8 mouse cellular contexts compared by ENCODE assay signal in the genomic region with DNA sequence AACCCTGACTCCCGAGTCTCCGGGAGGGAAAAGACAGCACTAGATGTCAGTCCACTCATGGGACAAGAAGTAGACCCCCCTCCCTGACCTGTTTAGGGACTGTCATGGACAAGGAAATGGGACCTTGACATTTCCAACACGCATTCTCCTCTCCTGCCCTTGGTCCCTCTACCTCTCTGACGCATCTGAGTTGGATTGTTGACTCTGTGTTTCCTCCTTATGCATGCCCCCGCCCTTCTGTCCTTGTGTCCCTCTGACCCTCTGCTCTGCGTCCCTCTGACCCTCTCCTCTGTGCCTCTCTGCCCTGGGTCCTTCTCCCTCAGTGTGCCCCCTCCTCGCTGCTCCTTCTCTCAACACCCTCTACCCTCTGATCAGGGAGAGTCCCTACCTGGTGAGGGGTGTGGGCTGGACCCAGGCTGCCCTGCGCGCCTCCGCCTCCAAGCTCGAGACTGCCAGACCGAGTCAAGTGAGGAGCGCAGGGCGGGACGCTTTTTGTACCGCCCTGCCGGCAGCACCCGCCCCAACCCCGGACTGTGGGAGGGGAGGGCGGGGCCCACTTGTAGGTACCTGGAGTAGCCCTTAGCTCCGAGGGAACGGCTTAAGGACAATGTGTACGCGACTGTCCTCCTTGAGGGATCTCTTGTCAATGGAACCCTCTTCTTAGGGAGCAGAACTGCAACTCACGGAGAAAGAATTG. TPM values are rescaled to one million over a fixed set of nuclear protein-coding genes. Genes with fewer than 3 reads are reported as not detected.
DNase-seq lines count a peak whose midpoint lies in the region; ATAC-seq and TF ChIP-seq lines count a peak whose summit lies in the region.

No protein-coding gene starts in this region.

- DNase-seq in adrenal gland, postnatal 36 days: peak; percentile 83 to 87
- DNase-seq in forebrain, postnatal 0 days: no peak
- peak; percentile 51 for DNase-seq in neural tube, embryonic 11.5 days (ENCODE audit: low spot score)

- no peaks in the 10 kb centered on the region for H3K27me3 ChIP-seq in ES-Bruce4 (ENCODE audit: control insufficient read depth, insufficient read depth, low read length, poor library complexity, severe bottlenecking)
- H3K27me3 ChIP-seq in forebrain, postnatal 0 days (ENCODE audit: insufficient read depth, low read length): peaks cover 16% of the 10 kb centered on the region
- H3K27me3 ChIP-seq in hindbrain, embryonic 15.5 days: peaks cover 27% of the 10 kb centered on the region
- H3K27me3 ChIP-seq in liver, embryonic 12.5 days (replicated peaks): peaks cover 79% of the 10 kb centered on the region
- H3K27me3 ChIP-seq in neural tube, embryonic 11.5 days (ENCODE audit: control insufficient read depth, insufficient read depth, low read length): peaks cover 14% of the 10 kb centered on the region; the same call in 1 of the 2 replicates

- H3K4me2 ChIP-seq in forebrain, postnatal 0 days (ENCODE audit: low read depth): 0 out of 2 replicates have a peak overlapping the region, but pooled peaks have one; percentile 2
- peak overlapping the region; percentile 44 for H3K4me2 ChIP-seq in hindbrain, embryonic 15.5 days
- H3K4me2 ChIP-seq in liver, embryonic 12.5 days: peak overlapping the region; percentile 69
- peak overlapping the region; percentile 31 for H3K4me2 ChIP-seq in neural tube, embryonic 11.5 days (ENCODE audit: low read depth)

- peak overlapping the region; percentile 37; the same call in 1 of the 2 replicates for H3K27ac ChIP-seq in ES-Bruce4 (ENCODE audit: insufficient read depth, low read length)
- H3K27ac ChIP-seq in forebrain, postnatal 0 days (ENCODE audit: low read depth, low read length): no peak overlapping the region
- no peak overlapping the region for H3K27ac ChIP-seq in hindbrain, embryonic 15.5 days (replicated peaks)
- H3K27ac ChIP-seq in liver, embryonic 12.5 days: peak overlapping the region; percentile 78
- no peak overlapping the region for H3K27ac ChIP-seq in neural tube, embryonic 11.5 days (ENCODE audit: low read depth, low read length)

- no peaks in the 10 kb centered on the region for H3K9me3 ChIP-seq in ES-Bruce4 (replicated peaks; ENCODE audit: control insufficient read depth, insufficient read depth, low read length, poor library complexity, severe bottlenecking)
- no peaks in the 10 kb centered on the region for H3K9me3 ChIP-seq in forebrain, postnatal 0 days (ENCODE audit: low read length)
- H3K9me3 ChIP-seq in hindbrain, embryonic 15.5 days: no peaks in the 10 kb centered on the region
- H3K9me3 ChIP-seq in liver, embryonic 12.5 days (replicated peaks): no peaks in the 10 kb centered on the region
- no peaks in the 10 kb centered on the region for H3K9me3 ChIP-seq in neural tube, embryonic 11.5 days (ENCODE audit: control insufficient read depth, low read length)

- H3K4me3 ChIP-seq in ES-Bruce4 (ENCODE audit: low read depth, low read length): peak overlapping the region; percentile 47
- H3K4me3 ChIP-seq in forebrain, postnatal 0 days (ENCODE audit: low read depth, low read length): no peak overlapping the region
- peak overlapping the region; percentile 9 for H3K4me3 ChIP-seq in hindbrain, embryonic 15.5 days
- H3K4me3 ChIP-seq in liver, embryonic 12.5 days: peak overlapping the region; percentile 55
- no peak overlapping the region for H3K4me3 ChIP-seq in neural tube, embryonic 11.5 days (ENCODE audit: low read depth, low read length)

- H3K9ac ChIP-seq in ES-Bruce4 (ENCODE audit: low read depth, poor library complexity, severe bottlenecking): no peak overlapping the region
- H3K9ac ChIP-seq in forebrain, postnatal 0 days: no peak overlapping the region
- H3K9ac ChIP-seq in hindbrain, embryonic 15.5 days: 0 out of 2 replicates have a peak overlapping the region, but pooled peaks have one; percentile 16
- H3K9ac ChIP-seq in liver, embryonic 12.5 days: peak overlapping the region; percentile 59
- no peak overlapping the region for H3K9ac ChIP-seq in neural tube, embryonic 11.5 days (ENCODE audit: low read length)

- H3K4me1 ChIP-seq in ES-Bruce4 (ENCODE audit: control insufficient read depth, insufficient read depth, low read length): peaks cover 11% of the 10 kb centered on the region
- H3K4me1 ChIP-seq in forebrain, postnatal 0 days (ENCODE audit: insufficient read depth): no peaks in the 10 kb centered on the region
- peaks cover 13% of the 10 kb centered on the region for H3K4me1 ChIP-seq in hindbrain, embryonic 15.5 days (replicated peaks)
- peaks cover 58% of the 10 kb centered on the region for H3K4me1 ChIP-seq in liver, embryonic 12.5 days
- H3K4me1 ChIP-seq in neural tube, embryonic 11.5 days (ENCODE audit: control insufficient read depth, insufficient read depth, low read length): peaks cover 11% of the 10 kb centered on the region; the same call in 1 of the 2 replicates

- ATAC-seq in forebrain, postnatal 0 days: no peak
- ATAC-seq in hindbrain, embryonic 15.5 days (ENCODE audit: low FRiP score, low read depth): 0 out of 2 replicates have a peak, but pooled peaks have one; percentile 15
- ATAC-seq in liver, embryonic 12.5 days: peak; percentile 82
- no peak for ATAC-seq in neural tube, embryonic 11.5 days (ENCODE audit: insufficient read depth, low FRiP score, low TSS enrichment)
- ATAC-seq in cerebellum, adult (ENCODE audit: insufficient number of reproducible peaks, low FRiP score, low TSS enrichment): no peak
- no peak for ATAC-seq in frontal cortex, adult (ENCODE audit: low TSS enrichment)

- H3K36me3 ChIP-seq in ES-Bruce4 (ENCODE audit: control insufficient read depth, insufficient read depth, low read length, poor library complexity, severe bottlenecking): no peaks in the 10 kb centered on the region
- H3K36me3 ChIP-seq in forebrain, postnatal 0 days (ENCODE audit: insufficient read depth): no peaks in the 10 kb centered on the region
- H3K36me3 ChIP-seq in hindbrain, embryonic 15.5 days: no peaks in the 10 kb centered on the region
- H3K36me3 ChIP-seq in liver, embryonic 12.5 days: peaks cover 10% of the 10 kb centered on the region; the same call in 1 of the 2 replicates
- no peaks in the 10 kb centered on the region for H3K36me3 ChIP-seq in neural tube, embryonic 11.5 days (ENCODE audit: control insufficient read depth, insufficient read depth, low read length)

- peak; percentile 29; the same call in 1 of the 2 replicates for TF ChIP-seq EP300 in ES-Bruce4 (IDR thresholded peaks at IDR 0.05; ENCODE audit: insufficient read depth, low read depth, low read length)

- no peak for TF ChIP-seq POLR2A in ES-Bruce4 (IDR thresholded peaks at IDR 0.05; ENCODE audit: insufficient read depth, low read length)

- WGBS in forebrain, postnatal 0 days: 6% methylated on average over 25 of the region's 25 CpGs
- 7% methylated on average over 25 of the region's 25 CpGs for WGBS in hindbrain, embryonic 15.5 days
- WGBS in liver, embryonic 12.5 days (ENCODE audit: insufficient replicate concordance): 4% methylated on average over 25 of the region's 25 CpGs
- 2% methylated on average over 25 of the region's 25 CpGs for WGBS in neural tube, embryonic 11.5 days

- TF ChIP-seq CTCF in ES-Bruce4 (IDR thresholded peaks at IDR 0.05; ENCODE audit: low read depth, low read length): no peak
- TF ChIP-seq CTCF in forebrain, postnatal 0 days (IDR thresholded peaks at IDR 0.05; ENCODE audit: low read depth): no peak

RNA-seq across cellular contexts. Expression of gene Tinagl1, which starts 0.4 kb away (rescaled TPM):
- 35.2 and 35.4 TPM in 2 replicates for polyA plus RNA-seq in ES-Bruce4 (2011; ENCODE audit: insufficient read depth, insufficient read length, low read depth, missing spikeins)
- total RNA-seq in adrenal gland, postnatal 36 days (2021): 100 to 1,000 TPM; 103 to 217 TPM
- total RNA-seq in forebrain, postnatal 0 days (2014; rRNA removed): 3.5 and 6.7 TPM in 2 replicates
- polyA plus RNA-seq in forebrain, postnatal 0 days (2015; fragmentation: Nextera tagmentation; extraction: Ambion mirVana): 3.5 and 4.5 TPM in 2 replicates
- polyA plus RNA-seq in hindbrain, embryonic 15.5 days (2015; fragmentation: Nextera tagmentation; extraction: Ambion mirVana): 8.2 TPM in 2 replicates
- 30.9 and 32.6 TPM in 2 replicates for polyA plus RNA-seq in liver, embryonic 12.5 days (2016; fragmentation: Nextera tagmentation; extraction: Ambion mirVana)
- polyA plus RNA-seq in neural tube, embryonic 11.5 days (2014; fragmentation: Nextera tagmentation; extraction: Ambion mirVana): 4.7 and 5.0 TPM in 2 replicates

RNA-seq across cellular contexts. Expression of gene Hcrtr1, which starts 35.3 kb away (rescaled TPM):
- polyA plus RNA-seq in ES-Bruce4 (2011; ENCODE audit: insufficient read depth, insufficient read length, low read depth, missing spikeins): 0.82 and 0.91 TPM in 2 replicates
- total RNA-seq in adrenal gland, postnatal 36 days (2021): under 1 TPM; 0.40 to 0.46 TPM
- total RNA-seq in forebrain, postnatal 0 days (2014; rRNA removed): 2.4 and 5.0 TPM in 2 replicates
- polyA plus RNA-seq in forebrain, postnatal 0 days (2015; fragmentation: Nextera tagmentation; extraction: Ambion mirVana): 1.6 and 2.5 TPM in 2 replicates
- polyA plus RNA-seq in hindbrain, embryonic 15.5 days (2015; fragmentation: Nextera tagmentation; extraction: Ambion mirVana): 3.4 and 5.1 TPM in 2 replicates
- 0.12 TPM in 1 of 2 replicates, not detected in the other for polyA plus RNA-seq in liver, embryonic 12.5 days (2016; fragmentation: Nextera tagmentation; extraction: Ambion mirVana)
- polyA plus RNA-seq in neural tube, embryonic 11.5 days (2014; fragmentation: Nextera tagmentation; extraction: Ambion mirVana): 0.20 and 0.49 TPM in 2 replicates

RNA-seq across cellular contexts. Expression of gene Gm853, which starts 47.7 kb away (rescaled TPM):
- not detected in 2 replicates for polyA plus RNA-seq in ES-Bruce4 (2011; ENCODE audit: insufficient read depth, insufficient read length, low read depth, missing spikeins)
- total RNA-seq in adrenal gland, postnatal 36 days (2021): not detected
- 0.08 TPM in 1 of 2 replicates, not detected in the other for total RNA-seq in forebrain, postnatal 0 days (2014; rRNA removed)
- polyA plus RNA-seq in forebrain, postnatal 0 days (2015; fragmentation: Nextera tagmentation; extraction: Ambion mirVana): 0.08 and 0.28 TPM in 2 replicates
- polyA plus RNA-seq in hindbrain, embryonic 15.5 days (2015; fragmentation: Nextera tagmentation; extraction: Ambion mirVana): 1.1 and 1.3 TPM in 2 replicates
- not detected in 2 replicates for polyA plus RNA-seq in liver, embryonic 12.5 days (2016; fragmentation: Nextera tagmentation; extraction: Ambion mirVana)
- polyA plus RNA-seq in neural tube, embryonic 11.5 days (2014; fragmentation: Nextera tagmentation; extraction: Ambion mirVana): not detected in 2 replicates

Comparison
In these comparisons a context has a peak if more than half of its experiments do, and no peak if none do; other contexts are left out.
1. H3K27ac ChIP-seq: peak in ES-Bruce4 (single experiment) and liver, embryonic 12.5 days (single experiment); none in forebrain, postnatal 0 days (single experiment), hindbrain, embryonic 15.5 days (single experiment) and neural tube, embryonic 11.5 days (single experiment).
2. H3K4me3 ChIP-seq: peak in ES-Bruce4 (single experiment), hindbrain, embryonic 15.5 days (single experiment) and liver, embryonic 12.5 days (single experiment); none in forebrain, postnatal 0 days (single experiment) and neural tube, embryonic 11.5 days (single experiment).
3. H3K9ac ChIP-seq: peak in hindbrain, embryonic 15.5 days (single experiment) and liver, embryonic 12.5 days (single experiment); none in ES-Bruce4 (single experiment), forebrain, postnatal 0 days (single experiment) and neural tube, embryonic 11.5 days (single experiment).
4. ATAC-seq: peak in hindbrain, embryonic 15.5 days (single experiment) and liver, embryonic 12.5 days (single experiment); none in forebrain, postnatal 0 days (single experiment), neural tube, embryonic 11.5 days (single experiment), cerebellum, adult (single experiment) and frontal cortex, adult (single experiment).
5. H3K4me2 ChIP-seq: peak in every context shown above with its lines; median percentile 69 in liver, embryonic 12.5 days; 44 in hindbrain, embryonic 15.5 days; 31 in neural tube, embryonic 11.5 days; 2 in forebrain, postnatal 0 days.